Mouse (Mus musculus) cortical plate, adult 2 months (tissue): ENCODE measurements around the gene Mest.

ENCODE experiments used
- CTCF ChIP-seq: fragments of 200-500 bp; IDR thresholded peaks from 2 replicates; pipeline ENCODE4 v1.5.1; 2011; ENCODE audit warnings: mild to moderate bottlenecking, control low read depth, low read length; ENCODE audit not compliant: insufficient read depth; ENCODE audit errors: extremely low read depth
- POLR2A ChIP-seq: fragments of 200-500 bp; IDR thresholded peaks from 2 replicates; pipeline ENCODE4 v1.6.1; 2011; ENCODE audit warnings: mild to moderate bottlenecking, low read length, control low read depth; ENCODE audit not compliant: insufficient read depth; ENCODE audit errors: extremely low read depth

DNA sequence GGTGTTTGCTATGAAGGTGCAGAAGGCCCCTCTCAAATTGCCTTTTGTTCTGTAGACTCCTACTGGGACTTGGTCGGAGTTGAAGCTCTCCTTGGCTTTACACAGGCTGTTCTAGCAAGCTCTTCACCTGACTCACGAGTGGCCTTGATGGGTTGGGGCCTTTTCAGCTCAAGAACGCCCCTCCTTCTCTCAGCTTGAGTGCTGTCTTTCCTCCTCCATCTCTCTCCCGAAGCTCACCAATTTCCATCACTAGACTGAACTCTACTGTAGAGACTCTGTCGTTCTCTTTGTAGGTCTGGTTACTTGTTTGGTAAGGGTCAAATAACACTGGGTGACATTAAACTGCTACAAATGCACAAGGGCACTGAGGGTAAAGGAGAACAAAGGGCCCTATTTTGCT lies 30.5 kb upstream of the Mest start:
- no peak for TF ChIP-seq CTCF
- TF ChIP-seq POLR2A = no peak
